Mouse (Mus musculus) heart, postnatal 4 days (tissue): ENCODE results near the gene Ap5z1. TPM values are rescaled to one million over a fixed set of nuclear protein-coding genes. Genes with fewer than 3 reads are reported as not detected.

Source experiments
- DNase-seq: peaks from one replicate; pipeline ENCODE4 v3.0.0; 2021
- total RNA-seq, 2 experiments: library from RNA; stranded (reverse); gene quantifications; 2 replicates each; pipeline ENCODE4 v1.2.3; 2021

The Ap5z1 gene
- total RNA-seq, 2 experiments from 2014 or later = 6.0 to 8.2 TPM

DNA sequence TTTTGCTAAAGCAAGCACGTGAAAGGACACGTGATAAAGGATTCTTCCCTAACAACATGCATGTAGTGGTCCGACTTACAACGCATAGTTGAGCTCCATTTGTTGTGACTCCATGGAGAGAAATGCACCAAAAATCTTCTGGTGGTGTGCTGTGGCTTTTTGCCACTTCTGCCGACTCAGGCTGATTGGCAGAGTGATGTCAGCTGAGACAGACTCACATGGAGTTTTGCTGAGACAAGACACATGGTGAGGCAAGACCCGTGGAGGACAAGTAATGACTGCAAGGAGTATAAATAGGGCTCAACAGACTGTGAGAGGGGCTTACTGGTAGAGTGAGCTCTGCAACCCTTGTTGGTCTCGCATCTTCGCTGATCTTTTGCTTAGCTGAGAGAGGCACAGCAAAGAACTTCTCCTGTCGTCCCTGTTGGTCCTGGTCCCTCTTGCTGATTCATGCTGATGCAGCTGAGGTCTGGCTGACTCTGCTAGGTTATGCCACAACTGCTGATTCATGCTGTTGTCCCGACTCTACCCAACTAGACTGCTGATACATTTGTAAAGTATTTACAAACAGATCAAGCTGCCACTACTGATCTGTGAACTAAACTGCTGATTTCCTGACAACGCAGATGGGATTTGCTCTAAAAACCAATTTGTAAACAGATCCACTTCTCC is 57.6 kb downstream of the Ap5z1 start:
- no peak for DNase-seq

DNA sequence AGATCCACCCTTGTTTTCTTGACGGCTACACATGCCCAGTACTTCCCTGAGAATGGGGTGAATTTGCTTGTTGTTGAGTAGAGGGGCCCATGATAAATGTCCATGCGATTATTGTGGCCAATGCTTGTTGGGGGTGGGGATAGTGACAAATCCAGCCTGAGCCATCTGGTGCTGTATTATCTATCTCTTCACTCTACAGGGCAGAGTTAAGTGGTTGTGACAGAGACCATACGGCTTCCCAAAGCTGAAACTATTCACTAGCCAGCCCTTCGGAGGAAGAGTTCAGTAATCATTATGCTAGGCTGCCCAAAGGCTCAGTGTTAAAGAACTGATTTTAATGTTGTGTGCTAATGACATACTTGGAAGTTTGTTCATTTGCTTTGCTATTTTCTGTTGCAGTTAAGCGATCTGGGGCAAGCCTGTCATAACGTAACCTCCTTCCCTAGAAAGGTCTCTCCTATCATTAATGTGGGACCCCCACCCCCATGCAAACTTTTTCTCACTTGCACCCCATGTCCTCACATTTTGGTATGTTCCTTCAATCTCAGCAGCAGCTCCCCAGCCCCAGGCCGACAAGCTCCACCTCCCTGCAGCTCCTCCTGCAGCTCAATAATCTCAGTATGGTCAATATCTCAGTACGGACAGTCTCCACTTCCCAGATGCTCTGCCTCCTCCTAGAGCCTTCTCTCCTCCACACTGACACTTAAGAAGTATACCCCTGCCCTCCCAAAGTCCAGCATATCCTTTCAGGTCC is 61.1 kb downstream of the Ap5z1 start:
- DNase-seq = no peak

Other genes with a start within 250 kb of the Ap5z1 start
- 10 to 100 TPM; 18.2 to 19.0 TPM for gene Foxk1, start 62.4 kb upstream of the Ap5z1 start, total RNA-seq
- gene Papolb, start 66.1 kb downstream of the Ap5z1 start, total RNA-seq = under 1 TPM; 0.18 to 0.19 TPM
- 1 to 10 TPM; 3.7 to 5.6 TPM for gene Radil, start 87.2 kb downstream of the Ap5z1 start, total RNA-seq
- under 1 TPM; 0.10 to 0.18 TPM for gene Mmd2, start 144.9 kb downstream of the Ap5z1 start, total RNA-seq
- 10 to 100 TPM; 34.7 to 35.4 TPM for gene Wipi2, start 163.8 kb downstream of the Ap5z1 start, total RNA-seq
- gene Slc29a4, start 228.6 kb downstream of the Ap5z1 start, total RNA-seq = 1 to 10 TPM in 1 of 2 experiments, under 1 TPM in 1; 0.92 to 1.8 TPM